Mouse (Mus musculus) forebrain, embryonic 10.5 days (tissue): ENCODE data around the gene Mustn1. TPM values are rescaled to one million over a fixed set of nuclear protein-coding genes. Genes with fewer than 3 reads are reported as not detected.

Experiments used
- DNase-seq: peaks from one replicate; pipeline ENCODE4 v3.0.0-alpha.2; 2017; ENCODE audit warnings: low spot score; ENCODE audit errors: extremely low spot score
- H3K27ac ChIP-seq: fragments of 300-500 bp; sonication (generic); 2 replicates; pipeline ENCODE4 v1.5.1; 2016; ENCODE audit warnings: mild to moderate bottlenecking
- H3K27me3 ChIP-seq: fragments of 300-500 bp; sonication (generic); 2 replicates; pipeline ENCODE4 v1.6.1; 2016; ENCODE audit warnings: mild to moderate bottlenecking; ENCODE audit not compliant: poor library complexity, severe bottlenecking
- H3K36me3 ChIP-seq: fragments of 300-500 bp; sonication (generic); replicated peaks from 2 replicates; pipeline ENCODE4 v1.6.1; 2016; ENCODE audit warnings: mild to moderate bottlenecking, moderate library complexity
- H3K4me1 ChIP-seq: fragments of 300-500 bp; sonication (generic); 2 replicates; pipeline ENCODE4 v1.6.1; 2016
- H3K4me3 ChIP-seq: fragments of 300-500 bp; sonication (generic); 2 replicates; pipeline ENCODE4 v1.5.1; 2016; ENCODE audit warnings: mild to moderate bottlenecking, moderate library complexity
- H3K9me3 ChIP-seq: fragments of 300-500 bp; sonication (generic); 2 replicates; pipeline ENCODE4 v1.6.1; 2016; ENCODE audit warnings: mild to moderate bottlenecking, moderate library complexity
- WGBS: fragments of 180-500 bp; shearing (Covaris S2); methylation state at CpG from one replicate; pipeline ENCODE4 v1.1.7; 2016; 5-methylcytosine and 5-hydroxymethylcytosine counted together
- polyA plus RNA-seq: library from polyadenylated mRNA; unstranded; fragments of >200 nt; fragmentation: Nextera tagmentation; extraction: Ambion mirVana; gene quantifications from 2 replicates; pipeline ENCODE4 v1.2.1, GENCODE M21; 2016

The Mustn1 gene
- polyA plus RNA-seq, 1 experiment from 2014 or later, result 0.22 TPM

DNA sequence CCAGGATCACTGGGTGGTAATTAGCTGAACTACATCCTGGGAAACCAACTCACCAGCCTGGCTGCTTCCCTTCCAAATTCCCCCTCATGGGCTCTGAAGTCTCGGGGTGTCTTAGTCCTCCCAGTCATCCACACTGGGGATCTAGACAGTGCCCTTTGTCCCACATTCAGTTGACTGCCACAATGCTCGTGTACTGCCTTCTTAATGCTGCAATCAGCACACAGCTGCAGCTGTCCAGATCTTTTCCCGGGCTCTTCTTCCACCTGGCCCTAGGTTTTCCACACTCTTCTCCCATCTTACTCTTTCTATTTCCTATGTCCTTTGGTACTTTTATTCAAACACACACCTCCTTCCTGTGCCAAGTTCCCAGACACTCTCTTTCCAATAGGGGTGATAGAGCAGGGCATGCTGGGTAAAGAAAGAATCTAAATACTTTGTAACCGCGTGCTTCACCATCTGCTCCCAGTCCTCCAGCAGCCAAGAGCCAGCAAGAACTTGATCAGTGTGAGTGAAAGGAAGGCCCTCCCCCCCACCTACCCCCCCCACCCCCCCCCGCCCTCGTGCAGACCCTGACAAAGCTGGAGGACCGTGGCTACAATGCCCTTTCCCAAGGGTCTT, 43.2 kb downstream of the Mustn1 start:
- no peaks in the 10 kb centered on the region for H3K27me3 ChIP-seq
- no peak overlapping the region for H3K4me3 ChIP-seq
- 69% methylated on average over 8 of the region's 8 CpGs for WGBS
- no peak overlapping the region for H3K27ac ChIP-seq
- no peaks in the 10 kb centered on the region for H3K36me3 ChIP-seq
- no peaks in the 10 kb centered on the region for H3K9me3 ChIP-seq
- DNase-seq, result no peak
- peaks cover 10% of the 10 kb centered on the region; the same call in 1 of the 2 replicates for H3K4me1 ChIP-seq

DNA sequence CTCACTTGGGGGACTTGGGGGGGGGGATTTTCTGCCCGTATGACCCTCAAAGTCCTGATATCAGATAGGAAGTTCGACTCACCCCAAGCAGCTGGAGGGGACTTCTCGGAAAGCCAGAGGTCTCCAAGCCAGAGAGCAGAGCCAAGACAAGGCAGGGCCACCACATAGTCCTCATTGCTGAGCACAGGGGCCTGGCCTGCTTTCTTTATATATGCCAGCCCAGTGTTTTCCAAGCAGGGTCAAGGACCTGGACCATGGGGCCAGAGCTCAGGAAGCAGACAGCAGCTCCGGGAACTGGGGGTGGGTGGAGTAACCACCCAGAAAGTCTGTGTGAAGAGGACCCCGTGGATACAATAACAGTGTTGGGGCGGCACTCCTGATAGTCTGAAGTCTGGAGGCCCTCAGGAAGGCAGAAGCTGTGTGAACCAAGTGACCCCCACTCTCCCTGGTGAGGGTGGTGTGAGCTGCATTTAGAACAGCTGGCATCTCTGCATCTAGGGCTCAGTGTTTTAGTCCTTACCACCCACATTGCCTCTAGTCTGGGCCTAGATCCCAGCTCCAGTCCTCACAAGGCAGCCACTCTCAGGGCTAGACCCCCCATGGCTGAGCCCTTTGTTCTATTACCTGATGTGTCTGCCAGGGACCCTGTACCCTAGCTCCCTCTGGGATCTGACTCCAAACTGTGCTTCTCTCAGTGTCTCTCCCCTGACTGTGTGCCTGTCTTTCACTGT, 44.5 kb downstream of the Mustn1 start, which contains the start of gene Itih3:
Gene Itih3 (minus strand): TSS at position 386 of the 731 bp plus-strand sequence.
- 83% methylated on average over 6 of the region's 6 CpGs for WGBS
- Histone ChIP-seq H3K27me3 (no peaks in the 10 kb centered on the region), H3K4me1 (peaks cover 10% of the 10 kb centered on the region; the same call in 1 of the 2 replicates), H3K27ac (no peak within 1 kb of the TSS; the same call in 1 of the 2 replicates), H3K9me3 (no peaks in the 10 kb centered on the region), H3K4me3 (no peak within 1 kb of the TSS), H3K36me3 (no peaks in the 10 kb centered on the region)
- no peak for DNase-seq

DNA sequence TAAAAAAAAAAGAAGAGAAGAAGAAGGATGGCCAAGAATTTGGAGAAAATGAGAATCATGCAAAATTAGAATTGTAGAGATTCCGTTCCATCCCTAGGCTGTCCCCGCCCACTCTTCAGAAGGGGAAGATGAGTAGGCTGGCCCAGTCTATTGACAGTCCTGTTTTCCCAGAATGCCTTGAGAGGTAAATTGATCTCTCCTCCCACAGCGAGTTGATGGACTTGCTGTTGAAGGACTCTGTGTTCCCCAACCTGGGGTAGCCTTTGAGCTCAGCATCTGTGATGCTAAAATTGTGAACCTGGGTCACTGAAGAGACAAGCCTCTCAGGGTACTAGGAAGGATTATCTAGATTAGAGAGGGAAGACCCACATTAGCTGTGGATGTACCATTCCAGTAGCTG, 46.5 kb downstream of the Mustn1 start:
- Histone ChIP-seq H3K27me3 (no peaks in the 10 kb centered on the region), H3K36me3 (no peaks in the 10 kb centered on the region), H3K9me3 (no peaks in the 10 kb centered on the region), H3K27ac (no peak overlapping the region), H3K4me1 (peaks cover 10% of the 10 kb centered on the region; the same call in 1 of the 2 replicates), H3K4me3 (no peak overlapping the region)
- 86% methylated on average over 3 of the region's 3 CpGs for WGBS
- DNase-seq, result no peak

DNA sequence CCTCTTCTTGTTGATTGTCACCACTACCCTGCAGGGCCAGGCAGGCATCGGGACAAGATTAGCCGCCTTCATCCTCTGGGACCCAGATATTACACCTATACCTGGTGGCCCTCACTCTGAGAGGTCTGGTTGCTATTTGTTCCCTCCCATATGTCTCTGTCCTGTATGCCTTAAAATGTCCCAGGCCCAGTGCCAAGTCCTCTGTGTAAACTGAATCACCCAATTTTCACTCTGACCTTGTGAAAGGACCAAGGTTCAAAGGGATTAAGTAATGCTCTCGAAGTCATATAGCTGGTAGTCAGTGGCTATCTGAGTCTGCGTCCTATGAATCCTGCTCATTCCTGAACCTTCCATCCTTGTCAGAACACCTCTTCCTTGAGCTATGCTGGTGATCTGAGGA, 51.4 kb downstream of the Mustn1 start:
- Histone ChIP-seq H3K27ac (no peak overlapping the region), H3K36me3 (no peaks in the 10 kb centered on the region), H3K4me3 (no peak overlapping the region), H3K4me1 (no peaks in the 10 kb centered on the region), H3K9me3 (no peaks in the 10 kb centered on the region), H3K27me3 (no peaks in the 10 kb centered on the region)
- DNase-seq, result no peak
- WGBS, result 95% methylated on average over 4 of the region's 4 CpGs

Other genes with a start within 250 kb of the Mustn1 start
- 12.7 and 14.7 TPM in 2 replicates for gene Rft1, start 224.8 kb upstream of the Mustn1 start, polyA plus RNA-seq
- 22.6 and 23.6 TPM in 2 replicates for gene Sfmbt1, start 164.4 kb upstream of the Mustn1 start, polyA plus RNA-seq
- gene Tmem110, start 53.6 kb upstream of the Mustn1 start, polyA plus RNA-seq, result 21.9 and 22.8 TPM in 2 replicates
- gene Itih4, start 7.3 kb downstream of the Mustn1 start, polyA plus RNA-seq, result not detected in 2 replicates
- 0.17 and 0.32 TPM in 2 replicates for gene Itih3, start 44.6 kb downstream of the Mustn1 start, polyA plus RNA-seq
- gene Itih1, start 64.1 kb downstream of the Mustn1 start, polyA plus RNA-seq, result not detected in 2 replicates
- 24.4 and 25.7 TPM in 2 replicates for gene Nek4, start 72.2 kb downstream of the Mustn1 start, polyA plus RNA-seq
- 45.1 and 45.8 TPM in 2 replicates for gene Glt8d1, start 122.2 kb downstream of the Mustn1 start, polyA plus RNA-seq
- gene Spcs1, start 122.5 kb downstream of the Mustn1 start, polyA plus RNA-seq, result 261 and 264 TPM in 2 replicates
- gene Pbrm1, start 139.9 kb downstream of the Mustn1 start, polyA plus RNA-seq, result 144 TPM in 2 replicates
- gene Gnl3, start 140.0 kb downstream of the Mustn1 start, polyA plus RNA-seq, result 133 and 152 TPM in 2 replicates
- gene Smim4, start 249.8 kb downstream of the Mustn1 start, polyA plus RNA-seq, result 58.3 and 58.8 TPM in 2 replicates